Mouse (Mus musculus) neutrophil, adult 5-6 weeks (primary cell): ENCODE measurements around the gene Borcs6. TPM values are rescaled to one million over a fixed set of nuclear protein-coding genes. Genes with fewer than 3 reads are reported as not detected.

ENCODE experiments used
- ATAC-seq: fragments of 151-379, 151-347 bp; 2 replicates; pipeline ENCODE4 v1.8.0; 2017; ENCODE audit warnings: mild to moderate bottlenecking, moderate TSS enrichment; ENCODE audit not compliant: insufficient number of reproducible peaks, poor library complexity, low FRiP score, severe bottlenecking; ENCODE audit errors: extremely low read depth
- total RNA-seq: library from RNA; stranded (forward); fragments of 200-1000 nt; gene quantifications from 2 replicates; pipeline ENCODE4 v1.2.3, GENCODE M21; 2017

Borcs6 gene
- total RNA-seq, 1 experiment from 2014 or later = 28.4 TPM

DNA sequence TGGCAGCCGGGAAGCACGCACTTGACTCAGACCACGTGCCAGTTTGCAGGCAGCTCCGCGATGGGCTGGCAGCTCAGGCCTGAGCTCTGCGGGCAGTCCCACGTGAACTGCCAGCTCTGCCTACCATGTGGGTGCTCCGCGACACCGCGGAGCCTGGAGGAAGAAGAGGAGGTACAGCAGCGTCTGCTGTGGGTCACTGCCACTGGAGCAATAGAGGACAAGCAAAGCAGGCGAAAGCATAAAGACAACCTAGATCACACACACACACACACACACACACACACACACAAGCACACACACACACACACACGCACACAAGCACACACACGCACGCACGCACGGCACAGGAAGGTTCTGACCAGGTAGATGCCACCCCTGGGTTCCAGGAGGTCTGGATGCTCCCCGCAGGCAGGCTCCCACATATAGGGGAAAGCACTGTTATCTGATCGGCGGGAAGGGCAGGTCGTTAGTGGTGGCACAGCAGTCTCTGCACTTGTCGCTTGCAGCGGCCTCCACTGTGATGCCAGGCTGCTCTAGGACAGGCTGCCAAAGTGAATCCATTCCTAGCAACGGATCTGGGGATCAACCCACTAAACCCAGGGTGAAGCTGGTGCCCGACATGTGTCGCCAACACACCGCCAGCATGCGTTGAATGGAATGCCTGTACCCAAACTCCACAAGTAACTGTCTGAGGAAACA is 6.8 kb downstream of the Borcs6 start:
- no peak for ATAC-seq

DNA sequence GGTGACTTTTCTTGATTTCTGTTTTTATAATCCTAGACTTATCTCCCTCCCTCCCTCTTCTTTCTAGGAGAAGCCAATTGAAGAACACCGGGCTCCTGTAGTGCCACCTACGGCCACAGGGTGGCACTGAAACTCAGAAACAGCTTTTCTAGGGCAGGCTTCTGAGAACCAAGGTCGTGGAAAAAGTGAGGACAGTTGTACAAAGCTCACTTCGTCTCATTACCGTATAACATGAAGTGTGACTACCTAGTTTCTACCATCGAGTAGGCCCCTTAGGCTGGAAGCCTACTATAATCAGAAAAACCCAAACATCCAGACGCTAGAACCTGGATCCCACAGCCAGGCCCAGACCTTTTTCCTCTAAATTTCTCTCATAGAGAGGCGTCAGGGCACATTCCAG is 7.4 kb downstream of the Borcs6 start:
- ATAC-seq = peak; percentile 45

DNA sequence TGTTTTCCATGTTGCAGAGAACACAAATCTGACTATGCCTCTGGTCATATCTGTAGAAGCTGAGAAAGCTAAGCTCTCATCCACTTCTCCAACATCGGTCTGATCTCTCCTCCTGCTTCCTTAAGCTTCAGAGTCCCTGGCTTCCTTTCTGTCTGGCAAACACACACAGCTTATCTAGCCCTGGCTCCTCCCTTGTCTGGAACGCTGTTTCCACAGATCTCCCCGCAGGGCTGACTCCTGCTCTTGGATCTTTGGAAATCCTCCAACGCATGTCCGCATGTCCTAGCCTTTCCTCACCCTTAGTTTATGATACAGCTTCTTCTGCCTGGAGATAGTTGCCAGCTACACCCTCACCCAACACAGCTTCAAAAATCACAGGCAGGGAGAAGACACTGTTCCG is 8.1 kb downstream of the Borcs6 start:
- ATAC-seq = no peak

DNA sequence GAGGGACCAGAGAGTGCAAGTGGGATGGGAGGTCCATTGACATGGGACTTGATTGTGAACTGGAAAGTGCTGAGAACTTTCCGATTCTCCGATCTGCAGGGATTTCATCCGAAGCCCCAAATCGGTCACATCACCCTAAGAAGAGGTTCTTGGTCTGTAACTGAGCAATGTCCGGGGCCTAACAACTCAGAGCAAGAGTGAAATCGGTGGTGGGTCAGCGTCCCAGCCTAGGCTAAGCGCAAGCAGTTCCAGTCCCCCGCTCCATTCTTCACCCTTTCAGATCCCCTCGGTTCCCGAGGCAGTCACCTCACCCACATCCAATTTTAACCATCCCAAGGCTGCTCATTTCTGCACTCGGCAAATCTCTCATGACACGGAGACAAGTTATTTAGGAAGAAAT is 10.6 kb downstream of the Borcs6 start:
- no peak for ATAC-seq

DNA sequence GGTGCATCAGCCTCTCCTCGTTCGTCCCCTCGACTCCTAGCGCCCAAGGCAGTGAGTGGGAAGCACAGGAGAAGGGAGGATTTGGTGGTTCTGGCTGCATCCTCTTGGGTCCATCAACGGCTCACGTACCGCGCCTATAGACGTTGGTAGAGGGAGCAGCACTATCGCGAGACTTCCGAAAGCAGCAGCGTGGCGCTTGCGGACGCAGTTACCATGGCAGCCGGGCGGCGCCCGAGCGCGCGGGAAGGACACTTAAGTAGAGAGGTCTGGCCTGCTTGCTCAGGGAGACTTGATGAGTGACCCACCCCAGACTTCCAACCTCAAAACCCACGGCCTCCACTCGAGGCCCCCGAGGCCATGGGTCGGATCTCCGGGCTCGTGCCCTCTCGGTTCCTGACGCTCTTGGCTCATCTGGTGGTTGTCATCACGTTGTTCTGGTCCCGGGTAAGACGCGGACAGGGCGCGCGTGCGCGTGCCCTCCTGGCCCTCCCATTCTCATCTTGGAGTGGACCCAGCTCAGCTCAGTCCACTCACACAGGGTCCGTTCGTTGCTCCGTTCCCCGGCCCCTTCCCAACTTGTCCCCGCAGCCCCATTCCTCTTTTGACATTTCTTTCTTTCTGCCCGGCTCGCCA is 11.2 kb downstream of the Borcs6 start, which contains the start of gene Tmem107:
Tmem107 (plus strand) TSS at position 217 of the 633 bp plus-strand sequence.
- ATAC-seq = peak; percentile 70

DNA sequence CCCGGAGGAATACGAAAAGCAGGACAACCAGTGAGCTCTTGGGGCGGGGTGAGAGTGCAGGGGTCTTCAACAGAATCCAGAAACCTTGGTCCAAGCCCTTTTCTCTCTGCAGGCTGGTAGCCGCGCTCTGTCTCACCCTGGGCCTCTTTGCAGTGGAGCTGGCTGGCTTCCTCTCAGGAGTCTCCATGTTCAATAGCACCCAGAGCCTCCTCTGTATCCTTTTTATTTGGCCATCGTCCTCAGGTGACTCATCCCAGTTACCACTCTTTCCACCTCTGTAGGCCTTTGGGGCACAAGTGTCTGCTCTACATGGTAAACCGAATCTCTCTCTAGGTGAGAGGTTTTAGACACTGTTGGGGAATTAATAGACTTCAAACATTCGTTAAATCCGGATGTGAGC is 11.7 kb downstream of the Borcs6 start:
- no peak for ATAC-seq

DNA sequence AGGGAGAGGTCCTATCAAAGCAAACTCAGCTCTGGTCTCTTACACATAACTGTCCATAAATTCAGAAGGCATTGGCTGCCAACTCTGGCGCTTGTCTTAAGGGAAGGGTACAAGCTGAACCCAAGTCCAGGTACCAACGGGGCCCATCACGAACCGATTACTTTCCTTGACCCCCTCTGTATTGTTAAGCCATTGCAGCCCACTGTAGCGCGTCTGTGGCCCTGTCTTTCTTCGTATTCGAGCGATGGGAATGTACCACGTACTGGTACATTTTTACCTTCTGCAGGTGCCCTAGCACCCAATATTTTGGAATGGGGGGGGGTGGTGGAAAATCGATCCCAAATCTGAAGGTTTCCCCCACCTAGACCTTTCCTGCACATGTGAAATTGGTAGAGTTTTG is 12.7 kb downstream of the Borcs6 start:
- no peak for ATAC-seq

DNA sequence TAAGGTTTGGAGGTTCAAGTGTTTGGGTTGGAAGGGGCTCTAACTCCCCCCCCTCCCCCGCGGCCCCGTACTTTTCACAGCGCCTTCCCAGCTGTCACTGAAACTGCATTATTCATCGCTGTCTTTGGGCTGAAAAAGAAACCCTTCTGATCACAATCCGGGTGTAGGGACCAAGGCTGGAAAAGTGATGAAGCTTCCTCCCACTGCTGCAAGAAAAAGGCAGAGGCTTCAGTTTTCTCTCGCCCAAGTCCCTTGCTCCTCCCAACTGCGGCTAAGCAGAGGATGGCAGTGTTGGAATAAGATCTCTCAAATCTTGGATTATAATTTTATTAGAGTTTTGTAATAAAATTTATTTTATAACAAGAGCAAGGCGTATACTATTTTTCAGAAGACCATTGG is 13.1 kb downstream of the Borcs6 start:
- no peak for ATAC-seq

DNA sequence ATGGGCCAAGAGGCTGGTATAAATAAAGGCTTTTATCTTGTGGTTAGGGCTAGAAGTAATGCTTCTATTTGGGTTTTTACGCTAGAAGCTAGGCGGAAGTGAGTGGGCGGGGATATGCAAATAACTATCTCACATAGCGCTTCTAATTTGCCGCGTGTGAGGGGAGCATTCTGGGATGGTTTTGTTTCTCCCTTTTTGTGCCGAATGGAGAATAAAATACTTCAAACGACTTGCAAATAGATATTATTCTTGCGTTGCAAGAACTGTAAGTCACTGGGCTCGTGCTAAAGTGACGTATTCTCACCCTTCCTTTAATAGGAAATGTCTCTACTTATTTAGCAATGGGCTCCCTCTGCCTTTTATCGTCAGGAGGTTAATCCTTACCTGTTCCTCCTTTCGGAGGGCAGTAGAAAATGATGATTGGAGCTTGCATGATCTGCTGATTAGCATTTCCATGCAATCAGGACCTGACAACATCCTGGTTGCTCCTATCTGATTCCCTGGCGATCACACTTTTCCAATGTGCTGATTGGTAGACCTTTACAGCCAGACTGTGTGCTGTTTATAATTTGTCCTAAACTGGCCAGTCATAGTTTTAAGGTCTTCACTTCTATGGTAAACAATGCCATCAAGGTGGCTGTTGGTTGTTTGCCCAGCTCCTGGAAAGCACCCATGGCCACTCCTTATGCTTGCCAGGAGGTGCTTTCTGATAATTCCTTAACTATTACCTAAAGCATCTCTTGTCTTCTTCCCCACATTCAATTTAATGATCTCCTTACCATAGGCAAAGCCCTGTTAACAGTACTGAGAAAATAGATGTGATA is 13.8 kb downstream of the Borcs6 start:
- ATAC-seq = peak; percentile 65

DNA sequence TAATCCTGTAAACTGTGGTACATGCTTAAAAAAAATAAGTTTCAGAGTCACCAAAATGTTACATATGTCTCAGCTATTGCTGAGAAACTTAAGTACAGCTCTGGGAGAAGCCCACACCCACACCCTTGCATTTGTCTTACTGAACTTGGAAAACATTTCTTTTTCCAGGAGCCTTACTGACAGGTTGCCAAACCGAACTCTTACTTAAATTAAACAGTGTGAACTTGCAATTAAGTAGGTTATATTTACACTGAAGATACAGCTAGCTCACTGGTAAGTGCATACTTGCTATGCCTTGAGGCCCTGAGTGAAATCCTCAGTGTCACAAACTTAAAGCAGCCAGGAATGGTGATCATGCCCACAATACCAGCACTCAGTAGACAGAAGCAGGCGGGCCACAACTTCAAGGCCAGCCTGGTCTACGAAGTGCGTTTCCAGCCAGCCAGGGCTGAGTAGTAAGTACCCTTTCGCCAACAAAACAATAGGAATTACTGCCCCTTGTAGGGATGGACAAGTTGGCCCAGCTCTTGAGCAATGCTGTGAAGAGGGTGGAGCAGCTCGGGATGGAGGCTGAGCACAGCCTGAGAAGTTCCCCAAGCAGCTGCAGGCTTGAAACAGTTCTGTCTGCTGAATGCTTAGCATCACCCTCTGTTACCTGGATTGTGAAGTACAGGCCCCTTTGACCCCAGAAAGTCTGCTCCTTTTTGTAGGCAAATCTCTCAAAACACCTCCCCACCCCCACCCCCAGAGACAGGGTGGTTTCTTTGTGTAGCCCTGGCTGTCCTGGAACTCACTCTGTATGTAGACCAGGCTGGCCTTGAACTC is 14.6 kb downstream of the Borcs6 start:
- no peak for ATAC-seq

DNA sequence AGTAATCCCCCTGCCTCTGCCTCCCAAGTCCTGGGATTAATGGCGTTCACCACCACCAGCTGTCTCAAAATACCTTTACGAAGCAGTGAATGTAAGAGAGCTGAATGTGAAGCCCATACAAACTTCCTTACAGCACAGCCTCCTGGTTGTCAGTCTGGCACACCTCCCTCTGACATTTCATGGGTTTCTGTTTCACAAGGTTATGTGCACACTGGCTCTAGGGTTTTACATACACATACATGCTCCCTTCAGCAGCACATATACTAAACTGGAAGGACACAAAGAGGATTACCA is 15.2 kb downstream of the Borcs6 start:
- ATAC-seq = no peak

DNA sequence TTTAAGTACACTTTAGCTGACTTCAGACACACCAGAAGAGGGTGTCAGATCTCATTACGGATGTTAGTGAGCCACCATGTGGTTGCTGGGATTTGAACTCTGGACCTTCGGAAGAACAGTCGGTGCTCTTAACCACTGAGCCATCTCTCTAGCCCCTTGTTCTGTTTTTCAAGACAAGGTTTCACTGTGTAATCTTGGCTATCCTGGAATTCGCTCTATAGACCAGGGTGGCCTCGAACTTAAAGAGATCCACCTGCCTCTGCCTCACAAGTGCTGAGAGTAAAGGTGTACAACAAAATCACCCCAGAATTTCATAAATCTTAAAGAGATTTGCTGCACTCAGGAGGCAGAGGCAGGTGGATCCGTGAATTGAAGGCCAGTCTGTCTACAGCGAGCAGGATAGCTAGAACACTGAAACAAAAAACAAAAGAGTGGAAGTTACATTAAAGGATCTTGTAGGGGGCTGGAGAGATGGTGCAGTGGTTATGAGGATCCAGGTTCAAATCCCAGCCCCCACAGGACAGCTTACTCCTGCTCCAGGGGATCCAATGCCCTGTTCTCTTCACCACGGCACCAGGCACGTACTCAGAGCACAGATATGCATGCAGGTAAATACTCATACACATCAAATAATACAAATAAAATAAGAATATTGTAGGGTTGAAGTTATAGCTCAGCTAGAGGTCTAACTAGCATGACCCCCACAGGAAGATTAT is 16.4 kb downstream of the Borcs6 start:
- ATAC-seq = no peak

DNA sequence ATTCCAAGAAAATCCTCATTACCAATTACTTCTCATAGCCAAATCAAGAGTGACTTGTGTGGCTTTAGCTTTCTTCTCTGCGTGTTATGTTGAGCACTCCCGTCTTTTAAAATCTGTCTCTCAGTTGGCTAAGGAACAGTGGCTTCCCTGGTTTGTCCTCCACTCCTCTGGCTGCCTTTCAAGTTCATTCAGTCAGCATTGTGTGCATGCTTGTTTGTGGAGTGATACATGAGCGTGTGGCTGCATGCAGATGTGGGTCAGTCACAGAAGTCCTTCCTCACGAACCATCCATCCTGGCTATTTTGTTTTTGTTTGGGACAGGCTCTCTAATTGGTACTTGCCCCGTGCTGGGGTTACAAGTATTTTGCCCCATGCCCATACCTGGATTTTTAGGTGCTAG is 17.1 kb downstream of the Borcs6 start:
- no peak for ATAC-seq

DNA sequence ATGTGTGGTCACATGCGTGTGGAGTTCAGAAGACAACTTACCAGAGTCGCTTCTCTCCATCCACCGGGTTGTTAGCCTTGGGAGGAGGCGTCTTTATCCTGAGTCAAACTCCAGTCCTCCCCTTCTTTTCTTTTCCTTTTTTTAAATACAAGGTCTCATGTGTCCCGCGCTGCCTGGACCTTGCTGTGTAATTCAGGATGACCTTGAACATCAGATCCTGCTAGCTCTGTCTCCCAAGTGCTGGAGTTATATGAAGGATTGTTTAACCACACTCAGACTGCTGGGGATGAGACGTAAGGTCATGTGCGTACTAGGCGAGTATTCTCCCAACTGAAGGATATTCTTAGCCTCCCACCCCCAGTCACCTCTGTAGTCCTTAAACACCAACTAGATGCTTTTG is 17.8 kb downstream of the Borcs6 start:
- ATAC-seq = no peak

DNA sequence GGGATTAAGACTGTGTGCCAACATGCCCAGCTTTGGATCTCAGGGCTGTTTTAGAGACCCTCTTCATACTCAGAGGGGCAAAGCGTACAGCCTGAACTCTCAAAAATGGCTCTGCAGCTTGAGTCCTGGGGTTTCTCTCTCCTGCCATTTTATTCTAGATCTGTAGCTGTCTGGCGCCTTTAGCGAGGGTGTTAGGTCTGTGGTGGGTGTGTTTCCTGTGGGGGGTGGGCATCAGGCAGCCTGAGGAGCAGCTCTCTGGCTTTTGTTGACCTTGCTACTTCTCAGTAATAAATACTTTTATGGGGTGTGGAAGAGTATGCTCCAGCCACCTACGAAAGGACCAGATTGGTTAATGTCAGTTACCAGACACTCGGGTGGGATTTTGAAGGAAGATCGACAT is 18.5 kb downstream of the Borcs6 start:
- ATAC-seq = no peak

DNA sequence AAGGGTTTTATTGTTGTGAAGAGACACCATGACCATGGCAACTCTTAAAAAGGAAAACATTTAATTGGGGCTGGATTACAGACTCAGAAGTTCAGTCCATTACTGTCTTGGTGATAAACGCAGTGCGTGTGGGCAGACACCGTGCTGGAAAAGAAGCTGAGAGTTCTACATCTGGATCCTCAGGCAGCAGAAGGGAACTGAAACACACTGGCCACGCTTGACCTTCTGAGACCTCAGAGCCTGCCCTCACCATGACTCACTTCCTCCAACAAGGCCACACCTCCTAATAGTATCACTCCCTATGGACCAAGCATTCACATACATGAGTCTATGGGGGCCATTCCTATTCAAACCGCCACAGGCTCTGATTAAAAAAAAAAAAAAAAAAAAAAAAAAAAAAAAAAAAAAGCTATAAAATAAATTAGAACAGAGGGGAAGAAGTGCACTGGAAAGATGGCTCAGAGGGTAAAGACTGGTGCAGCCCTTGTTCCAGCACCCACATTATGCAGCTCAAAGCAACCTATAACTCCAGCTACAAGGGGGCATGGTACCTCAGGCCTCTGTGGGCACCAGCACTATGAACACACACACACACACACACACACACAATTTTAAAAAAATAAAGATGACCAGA is 19.4 kb downstream of the Borcs6 start:
- ATAC-seq = peak; percentile 75; the same call in 1 of the 2 replicates

DNA sequence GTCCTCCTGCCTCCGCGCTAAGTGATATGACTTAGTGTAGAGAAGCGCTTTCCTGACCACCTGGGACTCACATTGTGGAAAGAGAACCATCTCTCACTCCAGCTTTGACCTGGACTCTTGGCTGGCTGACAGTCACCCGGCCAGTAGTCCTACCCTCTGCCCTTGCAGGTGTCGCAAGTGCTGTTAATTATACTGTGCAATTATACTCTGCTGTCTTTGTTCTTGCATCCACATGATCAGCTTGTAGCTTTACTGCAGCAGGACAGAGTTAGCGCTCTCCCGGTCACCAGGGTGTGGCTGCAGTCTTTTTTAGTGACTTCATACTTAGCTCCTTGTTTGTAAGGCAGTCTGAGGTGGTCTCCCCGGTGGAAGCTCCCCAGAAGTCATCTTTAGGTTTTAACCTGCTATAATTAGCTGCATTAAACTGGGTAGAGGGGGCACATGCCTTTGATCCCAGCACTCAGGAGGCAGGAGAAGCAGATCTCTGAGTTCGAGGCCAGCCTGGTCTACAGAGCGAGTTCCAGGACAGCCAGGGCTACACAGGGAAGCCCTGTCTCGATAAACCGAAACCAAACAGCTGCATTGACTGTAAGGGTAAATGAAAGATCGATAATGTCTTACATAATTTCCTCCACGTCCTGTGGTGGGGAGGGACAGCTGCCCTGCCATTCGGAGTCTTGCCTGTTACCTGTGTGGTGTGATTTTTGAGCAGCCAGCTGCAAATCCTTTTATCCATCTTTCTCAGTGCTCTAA is 20.8 kb downstream of the Borcs6 start:
- ATAC-seq = no peak

DNA sequence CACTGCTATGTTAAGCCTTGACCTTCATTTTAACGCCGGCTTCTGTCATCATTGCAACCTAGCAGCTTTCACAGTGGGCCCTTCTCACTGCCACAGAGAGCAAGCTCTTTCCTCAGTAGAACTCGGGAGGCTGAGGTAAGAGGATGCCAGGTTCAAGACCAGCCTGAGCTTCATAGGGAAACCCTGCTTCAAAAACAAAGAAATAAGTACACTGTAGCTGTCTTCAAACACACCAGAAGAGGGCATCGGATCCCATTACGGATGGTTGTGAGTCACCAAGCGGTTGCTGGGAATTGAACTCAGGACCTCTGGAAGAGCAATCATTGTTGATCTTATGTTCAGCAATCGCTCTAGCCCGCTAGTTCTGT is 21.3 kb downstream of the Borcs6 start:
- no peak for ATAC-seq
